Mouse (Mus musculus) frontal cortex, adult 2 months (tissue): ENCODE results near the gene Ngdn. TPM values are rescaled to one million over a fixed set of nuclear protein-coding genes. Genes with fewer than 3 reads are reported as not detected.

Experiments used
- DNase-seq, 2 experiments: peaks; one replicate each; pipeline ENCODE4 v3.0.0; 2022; ENCODE audit warnings: low spot score in 1 of 2; ENCODE audit errors: extremely low spot score in 1 of 2
- polyA plus RNA-seq: library from polyadenylated mRNA; depleted of rRNA; stranded (reverse); fragments of >200 nt; gene quantifications from 2 replicates; pipeline ENCODE4 v1.2.3, GENCODE M21; 2012; rRNA removed

Ngdn gene
- polyA plus RNA-seq, 1 experiment = 36.5 TPM

GRCm38 (mm10) chr14:55066042-55066441 is 50.8 kb downstream of the Ngdn start:
- DNase-seq = no peak

- no peak for DNase-seq
These were observed 56.5 kb downstream of the Ngdn start for GRCm38 (mm10) chr14:55071756-55072155.

Other genes with a start within 250 kb of the Ngdn start
- gene Slc7a8, start 233.5 kb upstream of the Ngdn start, polyA plus RNA-seq = 41.2 and 43.0 TPM in 2 replicates
- 0.13 TPM in 1 of 2 replicates, not detected in the other for gene Rnf212b, start 201.3 kb upstream of the Ngdn start, polyA plus RNA-seq
- 8.7 and 9.0 TPM in 2 replicates for gene Homez, start 144.5 kb upstream of the Ngdn start, polyA plus RNA-seq
- 13.7 and 16.1 TPM in 2 replicates for gene Ppp1r3e, start 137.9 kb upstream of the Ngdn start, polyA plus RNA-seq
- 92.6 and 107 TPM in 2 replicates for gene Bcl2l2, start 132.1 kb upstream of the Ngdn start, polyA plus RNA-seq
- 0.90 TPM in 1 of 2 replicates, not detected in the other for gene Gm20521, start 132.0 kb upstream of the Ngdn start, polyA plus RNA-seq
- gene Pabpn1, start 123.0 kb upstream of the Ngdn start, polyA plus RNA-seq = 466 and 555 TPM in 2 replicates
- gene Slc22a17, start 102.3 kb upstream of the Ngdn start, polyA plus RNA-seq = 744 and 786 TPM in 2 replicates
- 13.4 and 14.5 TPM in 2 replicates for gene Efs, start 89.3 kb upstream of the Ngdn start, polyA plus RNA-seq
- gene Il25, start 82.8 kb upstream of the Ngdn start, polyA plus RNA-seq = 0.46 and 0.90 TPM in 2 replicates
- gene Cmtm5, start 79.2 kb upstream of the Ngdn start, polyA plus RNA-seq = 120 and 147 TPM in 2 replicates
- 0.02 and 0.17 TPM in 2 replicates for gene Myh6, start 48.5 kb upstream of the Ngdn start, polyA plus RNA-seq
- gene Gm17428, start 38.5 kb upstream of the Ngdn start, polyA plus RNA-seq = not detected in 2 replicates
- gene Myh7, start 20.8 kb upstream of the Ngdn start, polyA plus RNA-seq = 26.8 and 29.3 TPM in 2 replicates
- 13.4 and 15.0 TPM in 2 replicates for gene Zfhx2, start 76.9 kb downstream of the Ngdn start, polyA plus RNA-seq
- 14.4 and 15.5 TPM in 2 replicates for gene Thtpa, start 79.3 kb downstream of the Ngdn start, polyA plus RNA-seq
- gene Ap1g2, start 91.1 kb downstream of the Ngdn start, polyA plus RNA-seq = 15.5 and 18.3 TPM in 2 replicates
- gene Jph4, start 101.5 kb downstream of the Ngdn start, polyA plus RNA-seq = 228 and 231 TPM in 2 replicates
- gene Dhrs2, start 206.6 kb downstream of the Ngdn start, polyA plus RNA-seq = 0.27 and 0.32 TPM in 2 replicates